Mouse (Mus musculus): ENCODE data around the gene Ablim2.

DNA sequence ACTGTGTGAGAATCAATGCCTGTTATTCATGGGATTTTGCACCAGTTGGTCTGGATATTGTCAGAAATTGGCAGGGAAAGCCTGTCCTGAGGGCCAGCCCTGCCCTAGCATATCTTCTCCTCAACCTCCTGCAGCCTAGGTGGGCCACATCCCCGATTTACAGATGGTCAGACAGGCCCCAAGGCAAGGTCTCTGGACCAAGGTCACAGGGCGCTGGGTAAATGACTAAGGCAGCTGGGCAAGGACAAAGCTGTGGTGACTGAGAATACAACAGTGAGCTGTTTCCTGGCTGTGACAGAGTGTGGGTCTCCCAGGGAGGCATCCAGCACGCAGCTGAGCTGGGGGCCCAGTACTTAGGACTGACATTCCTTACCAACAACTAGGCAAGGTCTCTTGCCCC is 23.4 kb downstream of the Ablim2 start:
- TF ChIP-seq POLR2A (IDR thresholded peaks at IDR 0.05; ENCODE audit: borderline replicate concordance, control insufficient read depth, low read depth, low read length) (no peak), CTCF (IDR thresholded peaks at IDR 0.05; ENCODE audit: control insufficient read depth, insufficient read depth, low read length) (no peak)

All from bone marrow, adult 2 months (tissue).